Mouse (Mus musculus) CD4-positive helper T cell, adult 2 months (primary cell): ENCODE results near the gene Flywch2.
"Not testable (repeated sequence)": the region's sequence is repeated elsewhere in the genome, so short reads cannot be mapped to it uniquely, and the experiment has no call there.

Experiments
- DNase-seq: peaks from one replicate; pipeline ENCODE4 v3.0.0-alpha.2; 2012; ENCODE audit warnings: low read depth, missing footprints, low spot score

The Flywch2 gene

GRCm38 (mm10) chr17:23790269-23791078, 4.6 kb upstream of the Flywch2 start, which contains the start of gene Srrm2:
Gene Srrm2, plus strand, starts transcription at chr17:23790532.
- DNase-seq: peak; percentile 58

- DNase-seq: no peak
Observed at GRCm38 (mm10) chr17:23789749-23790268, 3.9 kb upstream of the Flywch2 start.

- no peak for DNase-seq
Observed at GRCm38 (mm10) chr17:23788973-23789372, 3.1 kb upstream of the Flywch2 start.

GRCm38 (mm10) chr17:23786510-23786931, 640 bp upstream of the Flywch2 start:
- DNase-seq: no peak

GRCm38 (mm10) chr17:23783352-23783751, 2.5 kb downstream of the Flywch2 start:
- no peak for DNase-seq

- DNase-seq: no peak
Observed at GRCm38 (mm10) chr17:23778447-23778846, 7.4 kb downstream of the Flywch2 start.

GRCm38 (mm10) chr17:23777141-23777540, 8.7 kb downstream of the Flywch2 start:
- DNase-seq: no peak

- no peak for DNase-seq
Observed at GRCm38 (mm10) chr17:23776216-23776615, 9.7 kb downstream of the Flywch2 start.

GRCm38 (mm10) chr17:23774090-23774489, 11.8 kb downstream of the Flywch2 start:
- peak; percentile 87 for DNase-seq

GRCm38 (mm10) chr17:23773676-23774075, 12.2 kb downstream of the Flywch2 start:
- DNase-seq: no peak

GRCm38 (mm10) chr17:23772219-23772556, 13.7 kb downstream of the Flywch2 start:
- not testable (repeated sequence) for DNase-seq

GRCm38 (mm10) chr17:23771284-23772218, 14.3 kb downstream of the Flywch2 start, which contains the start of gene Flywch1:
Gene Flywch1, minus strand, starts transcription at chr17:23771602.
- DNase-seq: peak; percentile 98

GRCm38 (mm10) chr17:23770896-23771283, 15.0 kb downstream of the Flywch2 start:
- no peak for DNase-seq

- DNase-seq: no peak
Observed at GRCm38 (mm10) chr17:23770493-23770892, 15.4 kb downstream of the Flywch2 start.

- no peak for DNase-seq
Observed at GRCm38 (mm10) chr17:23762976-23763375, 22.9 kb downstream of the Flywch2 start.

- DNase-seq: no peak
Observed at GRCm38 (mm10) chr17:23761155-23761554, 24.7 kb downstream of the Flywch2 start.

- DNase-seq: no peak
Observed at GRCm38 (mm10) chr17:23760231-23760630, 25.6 kb downstream of the Flywch2 start.

GRCm38 (mm10) chr17:23758801-23759200, 27.1 kb downstream of the Flywch2 start:
- no peak for DNase-seq

- DNase-seq: no peak
Observed at GRCm38 (mm10) chr17:23757581-23757980, 28.3 kb downstream of the Flywch2 start.

GRCm38 (mm10) chr17:23755689-23756088, 30.2 kb downstream of the Flywch2 start:
- DNase-seq: no peak

GRCm38 (mm10) chr17:23749400-23750191, 36.3 kb downstream of the Flywch2 start:
- DNase-seq: no peak
